Mouse (Mus musculus) left cerebral cortex, postnatal 25 days (tissue): ENCODE data around the gene Spsb1. TPM values are rescaled to one million over a fixed set of nuclear protein-coding genes. Genes with fewer than 3 reads are reported as not detected.
A peak's percentile ranks its signal among the peaks of the same experiment; 100 is the strongest.

Experiments
- DNase-seq, 2 experiments: peaks; one replicate each; pipeline ENCODE4 v3.0.0; 2022; ENCODE audit warnings: low spot score in 2 of 2, mixed read lengths in 1 of 2
- intact Hi-C: fragments of 180-260 bp; cut with DNase I; formaldehyde crosslinking; loops from one replicate; pipeline ENCODE4 v1.15.1; 2025
- total RNA-seq, 2 experiments: library from RNA; stranded (reverse); gene quantifications; 2 replicates each; pipeline ENCODE4 v1.2.3; 2021

Gene Spsb1
- total RNA-seq, 2 experiments from 2014 or later = 14.4 to 14.9 TPM

- no peak for DNase-seq
- intact Hi-C loops = no loop called here
Observed at GRCm38 (mm10) chr4:149932108-149932815, 22.6 kb downstream of the Spsb1 start.

- DNase-seq = no peak
- intact Hi-C loops = no loop called here
Observed at GRCm38 (mm10) chr4:149930755-149931154, 24.1 kb downstream of the Spsb1 start.

- intact Hi-C loops = no loop called here
Observed at GRCm38 (mm10) chr4:149923014-149923413, 31.8 kb downstream of the Spsb1 start.

GRCm38 (mm10) chr4:149922121-149922718 lies 32.6 kb downstream of the Spsb1 start:
- DNase-seq = no peak
- intact Hi-C loops = no loop called here

More at GRCm38 (mm10) chr4:149923014-149923413, 31.8 kb downstream of the Spsb1 start:
- no peak for DNase-seq

DNA sequence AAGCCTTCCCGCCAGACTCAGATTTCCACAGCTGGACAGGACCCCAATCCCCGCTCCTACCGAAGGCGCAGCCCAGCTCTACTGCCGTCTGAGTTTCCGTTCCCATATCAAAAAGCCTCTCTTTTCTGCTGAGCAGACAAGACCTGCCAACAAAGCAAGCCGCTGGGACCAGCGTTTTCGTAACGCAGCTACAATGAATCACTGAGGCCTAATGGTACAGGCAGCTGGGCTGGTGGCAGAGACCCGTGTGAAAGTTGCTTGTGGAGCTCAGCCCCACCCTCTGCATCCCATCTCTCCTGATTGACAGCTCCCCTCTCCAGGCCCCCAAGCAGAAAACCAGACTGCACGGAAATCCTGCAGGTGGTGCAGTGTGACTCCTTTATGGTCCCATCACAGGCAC lies 34.0 kb downstream of the Spsb1 start:
- DNase-seq = no peak
- intact Hi-C loops = no loop called here

DNA sequence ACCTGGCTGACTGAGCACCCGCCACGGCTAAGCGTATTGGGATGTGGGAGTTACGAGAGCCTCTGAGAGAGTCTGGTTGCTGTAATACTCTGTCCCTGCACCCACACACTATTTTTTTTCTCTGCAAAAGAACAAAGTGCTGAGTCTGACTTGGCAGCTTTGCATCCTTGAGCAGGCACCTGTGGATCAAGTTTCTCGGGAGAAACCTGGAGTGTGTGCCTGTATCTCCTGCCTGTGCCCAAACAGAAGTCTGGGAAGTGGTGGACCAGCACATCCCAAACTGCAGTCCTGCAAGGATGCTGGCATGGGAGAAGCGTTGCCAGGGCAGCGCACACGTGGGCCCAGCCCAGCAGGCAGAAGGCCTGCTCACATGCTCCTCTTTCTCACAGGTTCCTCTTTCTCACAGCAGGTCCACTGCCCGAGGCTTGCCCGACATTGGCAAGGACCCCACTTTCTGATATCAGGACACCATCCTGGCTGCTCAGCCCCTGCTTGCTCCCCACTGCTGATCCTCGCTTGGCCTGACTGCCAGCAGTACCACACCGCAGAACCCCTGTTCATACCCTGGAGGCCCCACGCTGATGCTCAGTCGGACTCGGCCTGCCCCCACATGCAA lies 36.3 kb downstream of the Spsb1 start:
- DNase-seq = peak; percentile 52 to 83
- intact Hi-C loops = no loop called here

- no peak for DNase-seq
- intact Hi-C loops = no loop called here
Observed at GRCm38 (mm10) chr4:149916831-149917230, 38.0 kb downstream of the Spsb1 start.

DNA sequence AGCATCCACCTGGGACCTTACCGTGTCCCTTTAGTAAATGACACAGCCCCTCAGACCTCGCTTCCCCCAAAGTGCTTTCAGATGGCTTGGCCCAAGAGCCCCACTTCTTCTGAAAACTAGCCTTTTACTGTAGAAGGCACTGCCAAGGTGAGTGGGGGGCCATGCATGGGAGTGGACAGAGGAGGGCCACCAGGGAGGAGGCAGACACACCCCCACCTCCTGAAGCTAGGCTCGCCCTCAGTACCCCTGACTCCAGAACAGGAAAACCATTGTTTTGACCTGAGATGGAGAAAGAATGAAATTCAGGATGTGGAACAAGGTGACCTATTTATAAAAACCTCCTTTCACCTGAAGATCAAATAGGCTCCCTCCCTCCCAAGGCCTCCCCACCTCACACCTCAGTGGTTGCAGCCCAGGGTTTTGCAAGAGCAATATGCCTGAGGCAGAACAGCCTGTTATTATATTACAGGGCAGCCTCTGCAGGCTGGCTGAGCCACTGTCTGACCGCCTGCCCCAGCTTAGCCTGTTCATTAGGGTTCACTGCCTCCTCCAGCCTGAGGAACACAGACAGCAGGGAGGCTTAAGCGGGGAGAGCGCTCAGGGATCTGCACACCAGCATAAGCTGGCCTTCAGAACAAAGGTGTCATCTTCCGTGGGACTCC lies 41.0 kb downstream of the Spsb1 start:
- intact Hi-C loops = no loop called here
- no peak for DNase-seq

DNA sequence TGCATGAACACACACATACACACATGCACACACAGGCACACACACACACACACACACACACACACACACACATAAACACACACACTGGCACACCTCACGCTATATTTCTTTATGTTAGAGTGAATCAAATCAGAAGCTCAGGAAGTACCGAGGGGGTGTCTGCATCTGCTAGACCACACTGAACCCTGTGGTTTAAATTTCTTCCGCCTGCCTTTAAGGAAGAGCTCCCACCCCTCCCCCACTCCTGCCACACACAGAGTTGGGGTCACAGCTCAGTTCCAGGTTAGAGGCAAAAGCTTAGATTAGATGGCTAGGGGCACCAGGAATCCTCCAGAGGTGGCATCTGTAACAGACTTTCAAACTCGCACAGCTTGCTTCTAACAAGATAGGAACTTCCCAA lies 42.4 kb downstream of the Spsb1 start:
- DNase-seq = no peak
- intact Hi-C loops = no loop called here

- DNase-seq = no peak
- intact Hi-C loops = no loop called here
Observed at GRCm38 (mm10) chr4:149910558-149910957, 44.3 kb downstream of the Spsb1 start.

GRCm38 (mm10) chr4:149909551-149909950 lies 45.3 kb downstream of the Spsb1 start:
- DNase-seq = no peak
- intact Hi-C loops = no loop called here

DNA sequence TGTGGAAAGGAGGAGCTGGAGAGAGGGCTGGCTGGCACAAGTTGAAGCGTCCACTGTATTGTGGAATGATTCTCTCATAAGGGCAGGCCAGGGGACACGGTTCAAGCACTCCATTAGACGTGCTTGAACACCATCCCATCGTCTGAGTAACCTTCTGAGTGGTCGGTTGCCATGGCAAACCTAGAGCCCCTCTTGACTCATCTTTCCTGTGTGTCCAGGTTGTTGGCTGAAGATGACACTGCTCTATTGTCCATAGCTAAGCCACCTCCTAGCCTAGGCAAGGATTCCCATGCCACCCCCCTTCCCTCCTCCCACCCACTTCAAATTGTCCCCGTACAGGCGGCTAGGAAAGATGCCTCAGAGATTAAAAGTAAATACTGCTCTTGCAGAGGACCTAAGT lies 45.9 kb downstream of the Spsb1 start:
- intact Hi-C loops = no loop called here
- no peak for DNase-seq

- DNase-seq = no peak
- intact Hi-C loops = no loop called here
Observed at GRCm38 (mm10) chr4:149907656-149908055, 47.2 kb downstream of the Spsb1 start.

- DNase-seq = no peak
- intact Hi-C loops = no loop called here
Observed at GRCm38 (mm10) chr4:149906921-149907320, 47.9 kb downstream of the Spsb1 start.

GRCm38 (mm10) chr4:149905302-149905974 lies 49.4 kb downstream of the Spsb1 start:
- intact Hi-C loops = no loop called here
- no peak for DNase-seq

DNA sequence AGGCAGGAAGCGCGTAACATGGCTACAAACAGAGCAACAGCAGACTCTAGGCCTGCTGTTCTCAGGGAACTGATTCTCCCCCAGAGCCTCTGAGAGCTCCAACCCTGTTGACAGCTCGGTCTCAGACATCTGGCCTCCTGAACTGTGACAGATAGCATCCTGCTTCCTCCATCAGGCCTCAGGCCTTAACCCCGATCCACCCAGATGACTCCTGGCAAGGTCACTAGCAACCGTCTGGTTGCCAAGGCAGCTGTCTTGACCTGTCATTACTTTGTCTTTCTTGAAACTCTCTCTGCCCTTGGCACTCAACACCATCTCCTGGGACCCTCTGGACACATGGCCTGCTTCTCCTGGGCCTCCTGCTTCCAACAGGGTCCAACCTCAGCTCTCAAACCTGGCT lies 51.8 kb downstream of the Spsb1 start:
- intact Hi-C loops = loop anchor here (5.0 kb wide), 1 partner anchor 49 kb away; no protein-coding TSS in a partner anchor
- no peak for DNase-seq

DNA sequence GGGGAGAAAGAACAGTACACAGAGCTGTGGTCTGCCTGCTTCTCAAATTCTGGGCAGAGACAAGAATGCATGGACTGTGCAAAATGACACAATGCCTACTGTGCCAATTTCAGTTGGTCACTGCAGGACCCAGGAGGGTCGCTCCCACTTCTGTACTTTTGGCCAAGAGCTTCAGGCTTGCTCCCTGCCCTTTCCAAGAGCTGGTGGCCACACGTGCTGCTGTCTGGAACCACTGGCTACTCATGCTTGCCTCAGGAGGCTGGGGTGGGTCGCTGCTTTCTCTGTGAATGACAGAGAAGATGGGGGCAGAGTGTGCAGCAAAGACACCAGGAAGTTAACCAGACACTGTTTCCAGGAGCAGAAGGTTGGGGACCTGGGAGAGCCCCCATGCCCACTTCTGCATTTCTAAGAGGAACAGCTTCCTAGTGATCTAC lies 53.5 kb downstream of the Spsb1 start:
- DNase-seq = peak in 1 of 2 experiments; percentile 33
- intact Hi-C loops = loop anchor here (5.0 kb wide), 1 partner anchor 51 kb away; no protein-coding TSS in a partner anchor

DNA sequence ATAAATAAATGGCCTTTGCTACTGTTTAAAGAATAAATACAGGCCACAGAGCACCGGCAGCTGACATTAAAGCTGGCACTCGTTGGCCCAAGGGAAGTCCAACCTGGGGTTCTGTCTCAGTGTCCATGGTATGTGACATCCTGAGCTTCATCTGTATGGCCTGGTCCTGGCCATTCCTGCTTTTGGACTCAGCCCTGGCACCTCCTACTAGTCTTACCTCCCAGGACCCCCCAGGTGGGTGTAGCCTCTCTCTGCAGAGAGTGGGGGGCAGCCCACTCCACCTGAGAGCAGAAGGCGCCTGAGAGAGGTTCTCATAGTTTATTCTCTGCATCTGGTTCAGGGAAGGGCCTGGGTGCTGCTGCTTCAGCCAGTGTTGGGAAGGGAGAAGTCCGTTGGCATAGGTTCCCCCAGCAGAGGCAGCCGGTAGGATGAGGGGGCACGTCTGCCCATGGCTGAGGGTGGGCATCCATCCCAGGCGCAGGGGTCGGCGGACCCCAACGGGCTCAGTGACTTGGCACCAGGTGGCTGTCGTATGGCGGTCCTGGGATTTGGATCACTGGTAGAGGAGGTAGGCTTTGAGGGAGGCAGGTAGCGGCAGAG lies 57.1 kb downstream of the Spsb1 start:
- no peak for DNase-seq
- intact Hi-C loops = no loop called here

DNA sequence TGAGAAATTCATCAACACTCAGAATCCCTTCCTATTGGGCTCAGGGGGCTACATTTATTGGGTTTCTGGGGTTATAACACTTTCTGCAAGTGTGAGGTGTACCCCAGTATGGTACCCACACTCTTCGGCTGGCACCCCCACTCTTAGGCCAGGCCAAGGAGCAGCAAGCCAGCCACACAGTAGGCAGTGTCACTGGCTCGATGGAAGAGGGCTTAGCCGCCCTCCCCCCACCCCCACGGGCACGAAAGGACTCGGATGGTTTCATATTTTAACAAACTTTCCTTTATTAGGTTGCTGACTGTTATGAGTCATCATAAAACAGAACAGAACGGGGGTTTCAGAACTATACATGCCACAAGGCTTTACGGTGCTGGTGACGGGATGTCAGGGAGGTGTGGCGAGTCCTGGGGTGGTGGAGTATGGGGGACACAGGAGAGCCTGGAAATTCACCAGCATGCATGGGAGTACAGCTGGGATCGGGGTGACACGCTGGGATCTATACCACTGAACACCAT lies 58.8 kb downstream of the Spsb1 start:
- no peak for DNase-seq
- intact Hi-C loops = no loop called here
